In the genomic region with DNA sequence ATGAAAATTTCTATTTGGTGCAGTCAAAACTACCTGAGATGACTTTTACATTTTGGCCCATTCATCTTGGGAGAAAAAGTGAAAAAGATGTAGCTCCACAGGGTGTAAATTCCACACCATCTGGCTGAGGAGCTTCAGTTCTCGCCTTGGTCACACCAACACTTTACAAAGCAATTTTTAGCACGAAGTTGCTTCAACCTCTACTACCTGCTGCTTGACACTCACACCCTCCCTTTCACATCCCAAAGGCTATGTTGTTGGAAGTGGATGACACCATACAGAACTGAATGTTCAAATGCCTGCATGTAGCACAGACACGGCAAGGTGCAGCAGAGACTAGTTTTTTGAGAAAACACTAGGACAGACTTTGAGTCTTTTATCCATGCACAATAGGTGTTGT, we compare ENCODE assay signal across 11 mouse cellular contexts.
"Had no signal": no experiment of that assay in that cellular context is flagged by ENCODE, and none has a peak within 500 bp of the region (broad histone marks: within the 10 kb centered on the region; RNA-seq: fewer than 3 reads in every experiment).

No protein-coding gene starts in this region.

- DNase-seq: gastrocnemius, adult 2 months; gastrocnemius, postnatal 10 days; gastrocnemius, postnatal 25 days; heart, adult 18-20 months; heart, postnatal 10 days; heart, postnatal 4 days; kidney, adult 18-20 months; kidney, adult 8-10 months; kidney, postnatal 10 days; kidney, postnatal 25 days; kidney, postnatal 4 days had no signal
